In genomic region chr14:49524665-49525064, GRCm38 (mm10) we compare ENCODE assay signal across 14 mouse cellular contexts. TPM values are rescaled to one million over a fixed set of nuclear protein-coding genes. Genes with fewer than 3 reads are reported as not detected.
DNase-seq lines count a peak whose midpoint lies in the region; ATAC-seq and TF ChIP-seq lines count a peak whose summit lies in the region.
"Had no signal": no experiment of that assay in that cellular context is flagged by ENCODE, and none has a peak within 500 bp of the region (broad histone marks: within the 10 kb centered on the region; RNA-seq: fewer than 3 reads in every experiment).

No protein-coding gene starts in this region.

- TF ChIP-seq CTCF in cerebellum, adult 2 months (IDR thresholded peaks at IDR 0.05; ENCODE audit: borderline replicate concordance, insufficient read depth, low read depth, low read length): no peak

- H3K27me3 ChIP-seq in cerebellum, adult 2 months (ENCODE audit: control insufficient read depth, insufficient read depth, low read length): no peaks in the 10 kb centered on the region
- peaks cover 19% of the 10 kb centered on the region for H3K27me3 ChIP-seq in midbrain, embryonic 10.5 days (ENCODE audit: low read depth, poor library complexity, severe bottlenecking)

- 0 out of 2 replicates have a peak, but pooled peaks cover 3% of the 10 kb centered on the region for H3K4me1 ChIP-seq in cerebellum, adult 2 months (ENCODE audit: control insufficient read depth, insufficient read depth, low read length)
- H3K4me1 ChIP-seq in midbrain, embryonic 10.5 days: peaks cover 12% of the 10 kb centered on the region

- peak overlapping the region; percentile 56 for H3K4me3 ChIP-seq in cerebellum, adult 2 months (replicated peaks; ENCODE audit: insufficient read depth, low read depth, low read length)
- H3K4me3 ChIP-seq in midbrain, embryonic 10.5 days: peak overlapping the region; percentile 65; the same call in 1 of the 2 replicates

- H3K36me3 ChIP-seq in midbrain, embryonic 10.5 days: no peaks in the 10 kb centered on the region

- 76% methylated on average over 8 of the region's 8 CpGs for WGBS in cerebellum, adult 2 months
- WGBS in midbrain, embryonic 10.5 days: 76% methylated on average over 7 of the region's 8 CpGs

- no peak for DNase-seq in cerebellum, adult 2 months
- no peak for DNase-seq in cerebellum, adult 18-20 months
- DNase-seq in right cerebral cortex, adult 18-20 months: peak; percentile 31
- DNase-seq in right cerebral cortex, postnatal 25 days: no peak
- no peak for DNase-seq in midbrain, embryonic 10.5 days (ENCODE audit: low spot score)
- DNase-seq in right cerebral cortex, postnatal 4 days: peak; percentile 4
- no peak for DNase-seq in gastrocnemius, postnatal 14 days

- no peak for ATAC-seq in monocyte, adult 5-6 weeks (replicated peaks; ENCODE audit: insufficient number of reproducible peaks, low FRiP score, low TSS enrichment, poor library complexity, severe bottlenecking)

- no peak for TF ChIP-seq POLR2A in cerebellum, adult 2 months (IDR thresholded peaks at IDR 0.05; ENCODE audit: borderline replicate concordance, insufficient read depth, low read length)

- no peak overlapping the region for H3K27ac ChIP-seq in cerebellum, adult 2 months (ENCODE audit: insufficient read depth, low read length)
- no peak overlapping the region for H3K27ac ChIP-seq in midbrain, embryonic 10.5 days (replicated peaks)

- H3K9me3 ChIP-seq in midbrain, embryonic 10.5 days (replicated peaks): no peaks in the 10 kb centered on the region

- intact Hi-C loops in gastrocnemius, postnatal 14 days (cut with DNase I; ENCODE audit: low total_unique reads): no loop called here

RNA-seq across cellular contexts. Expression of gene Slc35f4, which starts 1.2 kb away (rescaled TPM):
- 5.4 and 5.5 TPM in 2 replicates for polyA plus RNA-seq in cerebellum, adult 2 months (2012; rRNA removed)
- 0.36 and 0.41 TPM in 2 replicates for polyA plus RNA-seq in midbrain, embryonic 10.5 days (2016; fragmentation: Nextera tagmentation; extraction: Ambion mirVana)
- not detected for total RNA-seq in gastrocnemius, postnatal 14 days (2021)
- total RNA-seq in monocyte, adult 5-6 weeks (2017): not detected in 3 replicates
- total RNA-seq: gastrocnemius, adult 8-10 months; heart, postnatal 25 days; MEL had no signal
- polyA plus RNA-seq: limb, embryonic 14.5 days; lung, postnatal 0 days; urinary bladder, adult 2 months had no signal

Comparison
In these comparisons a context has a peak if more than half of its experiments do, and no peak if none do; other contexts are left out.
1. DNase-seq: peak in right cerebral cortex, adult 18-20 months (single experiment) and right cerebral cortex, postnatal 4 days (single experiment); none in cerebellum, adult 2 months (0 of 2), cerebellum, adult 18-20 months (0 of 2), right cerebral cortex, postnatal 25 days (single experiment), midbrain, embryonic 10.5 days (single experiment) and gastrocnemius, postnatal 14 days (single experiment).